9 mouse cellular contexts compared by ENCODE assay signal in genomic region chr4:24544677-24545151, GRCm38 (mm10). TPM values are rescaled to one million over a fixed set of nuclear protein-coding genes. Genes with fewer than 3 reads are reported as not detected.
DNase-seq lines count a peak whose midpoint lies in the region; ATAC-seq and TF ChIP-seq lines count a peak whose summit lies in the region.
"Had no signal": no experiment of that assay in that cellular context is flagged by ENCODE, and none has a peak within 500 bp of the region (broad histone marks: within the 10 kb centered on the region; RNA-seq: fewer than 3 reads in every experiment).

No protein-coding gene starts in this region.

- H3K27ac ChIP-seq in forebrain, embryonic 15.5 days (replicated peaks), result peak overlapping the region; percentile 75
- no peak overlapping the region for H3K27ac ChIP-seq in kidney, postnatal 0 days
- H3K27ac ChIP-seq in heart, embryonic 12.5 days (ENCODE audit: poor library complexity, severe bottlenecking), result no peak overlapping the region
- H3K27ac ChIP-seq: heart, embryonic 15.5 days had no signal

- H3K36me3 ChIP-seq in forebrain, embryonic 15.5 days, result no peaks in the 10 kb centered on the region
- no peaks in the 10 kb centered on the region for H3K36me3 ChIP-seq in kidney, postnatal 0 days (ENCODE audit: insufficient read depth, low read length)
- H3K36me3 ChIP-seq in heart, embryonic 12.5 days, result 0 out of 2 replicates have a peak, but pooled peaks cover 4% of the 10 kb centered on the region
- H3K36me3 ChIP-seq: heart, embryonic 15.5 days had no signal

- H3K4me1 ChIP-seq in forebrain, embryonic 15.5 days, result peaks cover 10% of the 10 kb centered on the region
- H3K4me1 ChIP-seq in kidney, postnatal 0 days (replicated peaks; ENCODE audit: insufficient read depth, low read length), result no peaks in the 10 kb centered on the region
- H3K4me1 ChIP-seq in heart, embryonic 12.5 days (replicated peaks), result no peaks in the 10 kb centered on the region
- H3K4me1 ChIP-seq: heart, embryonic 15.5 days had no signal

- H3K4me2 ChIP-seq in forebrain, embryonic 15.5 days (replicated peaks), result peak overlapping the region; percentile 25; the same call in 1 of the 2 replicates
- no peak overlapping the region for H3K4me2 ChIP-seq in kidney, postnatal 0 days (ENCODE audit: low read length)
- H3K4me2 ChIP-seq in heart, embryonic 12.5 days, result no peak overlapping the region
- H3K4me2 ChIP-seq: heart, embryonic 15.5 days had no signal

- TF ChIP-seq POLR2A in brain, embryonic 14.5 days (IDR thresholded peaks at IDR 0.05; ENCODE audit: borderline replicate concordance, extremely low read depth, insufficient read depth, insufficient read length, poor library complexity, severe bottlenecking), result no peak

- H3K4me3 ChIP-seq in forebrain, embryonic 15.5 days, result no peak overlapping the region
- H3K4me3 ChIP-seq in kidney, postnatal 0 days (replicated peaks; ENCODE audit: low read depth, low read length), result no peak overlapping the region
- no peak overlapping the region for H3K4me3 ChIP-seq in heart, embryonic 12.5 days
- H3K4me3 ChIP-seq: heart, embryonic 15.5 days had no signal

- peak; percentile 70; the same call in 1 of the 2 replicates for TF ChIP-seq CTCF in brain, embryonic 14.5 days (IDR thresholded peaks at IDR 0.05; ENCODE audit: borderline replicate concordance, extremely low read depth, insufficient read depth, insufficient read length)
- peak; percentile 60; the same call in 1 of the 2 replicates for TF ChIP-seq CTCF in kidney, postnatal 0 days (IDR thresholded peaks at IDR 0.05; ENCODE audit: low read depth)

- no peak overlapping the region for H3K9ac ChIP-seq in forebrain, embryonic 15.5 days (replicated peaks)
- no peak overlapping the region for H3K9ac ChIP-seq in kidney, postnatal 0 days (ENCODE audit: low read depth, low read length)
- H3K9ac ChIP-seq in heart, embryonic 12.5 days, result no peak overlapping the region
- H3K9ac ChIP-seq: heart, embryonic 15.5 days had no signal

- peak; percentile 98 for ATAC-seq in forebrain, embryonic 15.5 days (replicated peaks)
- 0 out of 2 replicates have a peak, but pooled peaks have one; percentile 13 for ATAC-seq in kidney, postnatal 0 days (replicated peaks; ENCODE audit: low FRiP score, low read depth)
- ATAC-seq in heart, embryonic 12.5 days (ENCODE audit: insufficient number of reproducible peaks, low FRiP score), result no peak

- no peaks in the 10 kb centered on the region for H3K9me3 ChIP-seq in forebrain, embryonic 15.5 days
- no peaks in the 10 kb centered on the region for H3K9me3 ChIP-seq in kidney, postnatal 0 days (replicated peaks; ENCODE audit: low read length)
- no peaks in the 10 kb centered on the region for H3K9me3 ChIP-seq in heart, embryonic 12.5 days (replicated peaks)
- H3K9me3 ChIP-seq: heart, embryonic 15.5 days had no signal

- no peaks in the 10 kb centered on the region for H3K27me3 ChIP-seq in forebrain, embryonic 15.5 days
- H3K27me3 ChIP-seq in kidney, postnatal 0 days (ENCODE audit: insufficient read depth, low read length), result no peaks in the 10 kb centered on the region
- no peaks in the 10 kb centered on the region for H3K27me3 ChIP-seq in heart, embryonic 12.5 days (replicated peaks)
- H3K27me3 ChIP-seq: heart, embryonic 15.5 days had no signal

- 5% methylated on average over 5 of the region's 5 CpGs for WGBS in forebrain, embryonic 15.5 days
- WGBS in kidney, postnatal 0 days, result 38% methylated on average over 5 of the region's 5 CpGs
- 80% methylated on average over 5 of the region's 5 CpGs for whole genome bisulfite sequencing in heart, embryonic 12.5 days

- peak; percentile 31 for DNase-seq in embryo, embryonic 10 days (ENCODE audit: low spot score)
- no peak for DNase-seq in embryo, embryonic 9.5 days (ENCODE audit: extremely low spot score)
- peak; percentile 92 for DNase-seq in brain, embryonic 14.5 days (ENCODE audit: low read depth)
- DNase-seq in kidney, postnatal 0 days (ENCODE audit: low spot score), result peak; percentile 25
- peak; percentile 4 for DNase-seq in lung, postnatal 36 days
- peak; percentile 61 to 77 for DNase-seq in right cerebral cortex, postnatal 36 days (ENCODE audit: low spot score in 2 of 2)

RNA-seq across cellular contexts. Expression of gene Mms22l, which starts 48.5 kb away (rescaled TPM):
- 11.8 and 21.5 TPM in 2 replicates for polyA plus RNA-seq in brain, embryonic 14.5 days (2012; rRNA removed)
- 21.8 and 24.2 TPM in 2 replicates for polyA plus RNA-seq in forebrain, embryonic 15.5 days (2015; fragmentation: Nextera tagmentation; extraction: Ambion mirVana)
- 14.5 and 14.7 TPM in 2 replicates for polyA plus RNA-seq in kidney, postnatal 0 days (2015; fragmentation: Nextera tagmentation; extraction: Ambion mirVana)
- 25.1 and 27.8 TPM in 2 replicates for polyA plus RNA-seq in heart, embryonic 12.5 days (2016; fragmentation: Nextera tagmentation; extraction: Ambion mirVana)
